In the genomic region with DNA sequence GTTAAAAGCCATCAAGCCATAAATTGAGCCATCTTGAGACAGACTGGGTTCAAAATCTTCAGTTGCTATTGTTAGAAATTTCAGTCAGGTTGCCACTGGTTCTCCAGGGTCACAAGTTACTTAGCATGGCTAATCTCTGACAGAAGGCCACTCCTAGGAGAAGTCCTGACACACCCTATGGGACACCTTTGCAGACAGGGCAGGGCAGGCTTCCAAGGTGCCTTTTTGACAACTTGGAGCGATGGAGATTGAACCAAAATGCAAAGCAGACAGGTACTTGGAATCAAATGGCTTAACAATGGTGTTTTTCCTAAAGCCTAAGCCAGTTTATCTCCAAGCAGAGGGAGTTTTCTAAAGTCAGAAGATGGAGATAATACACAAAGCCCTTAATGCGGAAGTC, we compare ENCODE assay signal across 15 mouse cellular contexts.
"Had no signal": no experiment of that assay in that cellular context is flagged by ENCODE, and none has a peak within 500 bp of the region (broad histone marks: within the 10 kb centered on the region; RNA-seq: fewer than 3 reads in every experiment).

No protein-coding gene starts in this region.

- H3K27ac ChIP-seq: macrophage; midbrain, embryonic 13.5 days; midbrain, embryonic 15.5 days; neural tube, embryonic 12.5 days; stomach, embryonic 15.5 days; stomach, postnatal 0 days had no signal

- H3K36me3 ChIP-seq: midbrain, embryonic 13.5 days; midbrain, embryonic 15.5 days; neural tube, embryonic 12.5 days; stomach, embryonic 15.5 days had no signal

- DNase-seq: lung, adult 18-20 months; lung, embryonic 14.5 days; lung, postnatal 14 days; right cerebral cortex, postnatal 14 days; thymus, adult 2 months; thymus, postnatal 14 days; thymus, postnatal 36 days had no signal

- H3K4me3 ChIP-seq: megakaryocyte, embryonic 14.5 days; midbrain, embryonic 13.5 days; midbrain, embryonic 15.5 days; neural tube, embryonic 12.5 days; stomach, embryonic 15.5 days had no signal

- H3K27me3 ChIP-seq: megakaryocyte, embryonic 14.5 days; midbrain, embryonic 13.5 days; midbrain, embryonic 15.5 days; neural tube, embryonic 12.5 days; stomach, embryonic 15.5 days had no signal

- H3K9me3 ChIP-seq: midbrain, embryonic 13.5 days; midbrain, embryonic 15.5 days; neural tube, embryonic 12.5 days; stomach, embryonic 15.5 days had no signal

- H3K4me2 ChIP-seq: lung, embryonic 14.5 days; midbrain, embryonic 11.5 days; midbrain, embryonic 13.5 days; midbrain, embryonic 15.5 days; neural tube, embryonic 12.5 days; stomach, embryonic 15.5 days had no signal

- H3K4me1 ChIP-seq: megakaryocyte, embryonic 14.5 days; midbrain, embryonic 13.5 days; midbrain, embryonic 15.5 days; neural tube, embryonic 12.5 days; stomach, embryonic 15.5 days had no signal

- ATAC-seq: midbrain, embryonic 13.5 days; midbrain, embryonic 15.5 days had no signal

- H3K9ac ChIP-seq: lung, embryonic 14.5 days; midbrain, embryonic 13.5 days; midbrain, embryonic 15.5 days; neural tube, embryonic 12.5 days; stomach, embryonic 15.5 days had no signal
